Mouse (Mus musculus) G1E (cell line): ENCODE measurements at regions not wholly inside any gene's neighbourhood (a gene's known extent, or its start where the extent isn't known, plus 50 kb on each side); places are given as distances from the start of the nearest gene placed in this dataset.

ENCODE experiments used
- POLR2AphosphoS5 ChIP-seq: IDR thresholded peaks from 2 replicates; pipeline ENCODE4 v1.6.1; 2012; ENCODE audit warnings: low read depth, low read length, inconsistent platforms; ENCODE audit not compliant: insufficient replicate concordance
- TAL1 ChIP-seq: conservative IDR thresholded peaks from 2 replicates; pipeline ENCODE4 v1.6.1; 2012; ENCODE audit warnings: low read depth, low read length, inconsistent platforms, mixed read lengths

GRCm38 (mm10) chr5:46666250-46666649 is 808.8 kb upstream of the Lcorl start:
- no peak for TF ChIP-seq POLR2AphosphoS5
- no peak for TF ChIP-seq TAL1
